Mouse (Mus musculus) stomach, embryonic 16.5 days (tissue): ENCODE data around the gene Ypel3. TPM values are rescaled to one million over a fixed set of nuclear protein-coding genes. Genes with fewer than 3 reads are reported as not detected.
A peak's percentile ranks its signal among the peaks of the same experiment; 100 is the strongest.

Experiments
- ATAC-seq: fragments of 200-750 bp; cut with Nextera tagmentation; 2 replicates; pipeline ENCODE4 v1.8.0; 2017; ENCODE audit warnings: moderate number of reproducible peaks, moderate TSS enrichment; ENCODE audit not compliant: insufficient read depth, low FRiP score
- H3K27ac ChIP-seq: fragments of 300-500 bp; sonication (generic); 2 replicates; pipeline ENCODE4 v1.5.1; 2014; ENCODE audit warnings: low read length
- H3K27me3 ChIP-seq: fragments of 300-500 bp; sonication (generic); 2 replicates; pipeline ENCODE4 v1.6.1; 2014; ENCODE audit warnings: low read length, control low read depth, mixed read lengths; ENCODE audit not compliant: control insufficient read depth, insufficient read depth
- H3K36me3 ChIP-seq: fragments of 300-500 bp; sonication (generic); 2 replicates; pipeline ENCODE4 v1.6.1; 2014; ENCODE audit warnings: low read length; ENCODE audit not compliant: control insufficient read depth, insufficient read depth
- H3K4me1 ChIP-seq: fragments of 300-500 bp; sonication (generic); 2 replicates; pipeline ENCODE4 v1.6.1; 2014; ENCODE audit warnings: low read length, control low read depth, mixed read lengths; ENCODE audit not compliant: control insufficient read depth, insufficient read depth
- H3K4me2 ChIP-seq: fragments of 300-500 bp; sonication (generic); 2 replicates; pipeline ENCODE4 v1.6.1; 2014; ENCODE audit warnings: low read depth, low read length, mixed read lengths
- H3K4me3 ChIP-seq: fragments of 300-500 bp; sonication (generic); replicated peaks from 2 replicates; pipeline ENCODE4 v1.5.1; 2014; ENCODE audit warnings: mild to moderate bottlenecking, low read length
- H3K9ac ChIP-seq: fragments of 300-500 bp; sonication (generic); 2 replicates; pipeline ENCODE4 v1.6.1; 2014; ENCODE audit warnings: low read length
- H3K9me3 ChIP-seq: fragments of 300-500 bp; sonication (generic); replicated peaks from 2 replicates; pipeline ENCODE4 v1.6.1; 2016; ENCODE audit warnings: low read length, control low read depth; ENCODE audit not compliant: control insufficient read depth
- WGBS: fragments of 180-500 bp; shearing (Covaris S2); extraction: QIAGEN DNeasy Blood & Tissue Kit; methylation state at CpG from one replicate; pipeline ENCODE4 v1.1.7; 2014; 5-methylcytosine and 5-hydroxymethylcytosine counted together
- polyA plus RNA-seq: library from polyadenylated mRNA; unstranded; fragments of >200 nt; fragmentation: Nextera tagmentation; extraction: Ambion mirVana; gene quantifications from 2 replicates; pipeline ENCODE4 v1.2.1, GENCODE M21; 2015

Gene Ypel3
- polyA plus RNA-seq, 1 experiment from 2014 or later: 65.9 TPM

GRCm38 (mm10) chr7:126782693-126783092, 5.9 kb downstream of the Ypel3 start:
- no peak overlapping the region for H3K27ac ChIP-seq
- no peak overlapping the region for H3K9ac ChIP-seq
- no peak for ATAC-seq
- WGBS: 76% methylated on average over 13 of the region's 13 CpGs
- peaks cover 21% of the 10 kb centered on the region for H3K36me3 ChIP-seq
- H3K4me2 ChIP-seq: no peak overlapping the region
- no peaks in the 10 kb centered on the region for H3K27me3 ChIP-seq
- peaks cover 19% of the 10 kb centered on the region for H3K4me1 ChIP-seq
- H3K4me3 ChIP-seq: no peak overlapping the region
- no peaks in the 10 kb centered on the region for H3K9me3 ChIP-seq

- Histone ChIP-seq H3K4me2 (no peak overlapping the region), H3K4me3 (no peak overlapping the region), H3K9ac (no peak overlapping the region), H3K27ac (no peak overlapping the region), H3K4me1 (peaks cover 19% of the 10 kb centered on the region), H3K27me3 (no peaks in the 10 kb centered on the region), H3K9me3 (no peaks in the 10 kb centered on the region), H3K36me3 (peaks cover 33% of the 10 kb centered on the region)
- no peak for ATAC-seq
- WGBS: 74% methylated on average over 7 of the region's 7 CpGs
Observed at GRCm38 (mm10) chr7:126784469-126784868, 7.7 kb downstream of the Ypel3 start.

GRCm38 (mm10) chr7:126785056-126785455, 8.3 kb downstream of the Ypel3 start:
- WGBS: 72% methylated on average over 4 of the region's 4 CpGs

GRCm38 (mm10) chr7:126786142-126786541, 9.4 kb downstream of the Ypel3 start:
- Histone ChIP-seq H3K9me3 (no peaks in the 10 kb centered on the region), H3K27me3 (no peaks in the 10 kb centered on the region), H3K27ac (no peak overlapping the region), H3K36me3 (peaks cover 33% of the 10 kb centered on the region), H3K4me3 (no peak overlapping the region), H3K4me2 (no peak overlapping the region), H3K4me1 (peaks cover 19% of the 10 kb centered on the region), H3K9ac (no peak overlapping the region)
- ATAC-seq: no peak
- WGBS: 87% methylated on average over 14 of the region's 14 CpGs

More at GRCm38 (mm10) chr7:126785056-126785455, 8.3 kb downstream of the Ypel3 start:
- Histone ChIP-seq H3K9ac (no peak overlapping the region), H3K4me1 (peaks cover 16% of the 10 kb centered on the region), H3K27ac (no peak overlapping the region), H3K9me3 (no peaks in the 10 kb centered on the region), H3K4me3 (no peak overlapping the region), H3K4me2 (no peak overlapping the region), H3K36me3 (peaks cover 33% of the 10 kb centered on the region), H3K27me3 (no peaks in the 10 kb centered on the region)
- no peak for ATAC-seq

GRCm38 (mm10) chr7:126789141-126789540, 12.4 kb downstream of the Ypel3 start:
- Histone ChIP-seq H3K4me1 (peaks cover 24% of the 10 kb centered on the region), H3K27me3 (no peaks in the 10 kb centered on the region), H3K9ac (no peak overlapping the region), H3K4me2 (no peak overlapping the region), H3K4me3 (no peak overlapping the region), H3K36me3 (peaks cover 33% of the 10 kb centered on the region), H3K9me3 (no peaks in the 10 kb centered on the region), H3K27ac (no peak overlapping the region)
- WGBS: 82% methylated on average over 4 of the region's 4 CpGs
- ATAC-seq: no peak

- Histone ChIP-seq H3K4me2 (peak within 1 kb of the TSS; percentile 82), H3K9me3 (no peaks in the 10 kb centered on the region), H3K36me3 (peaks cover 32% of the 10 kb centered on the region), H3K4me1 (peaks cover 28% of the 10 kb centered on the region), H3K9ac (peak within 1 kb of the TSS; percentile 90), H3K27ac (peak within 1 kb of the TSS; percentile 98), H3K27me3 (no peaks in the 10 kb centered on the region), H3K4me3 (peak within 1 kb of the TSS; percentile 99)
- under 1% methylated on average over 73 of the region's 83 CpGs for WGBS
- peak; percentile 94 for ATAC-seq
Observed at GRCm38 (mm10) chr7:126791851-126792720, 15.3 kb downstream of the Ypel3 start, which contains the start of gene Ppp4c. Gene Ppp4c (minus strand): TSS chr7:126792496.

- 21% methylated on average over 11 of the region's 11 CpGs for WGBS
- Histone ChIP-seq H3K36me3 (peaks cover 29% of the 10 kb centered on the region), H3K9ac (peak overlapping the region; percentile 90), H3K4me1 (peaks cover 36% of the 10 kb centered on the region), H3K27me3 (no peaks in the 10 kb centered on the region), H3K4me2 (peak overlapping the region; percentile 80), H3K9me3 (no peaks in the 10 kb centered on the region), H3K4me3 (peak overlapping the region; percentile 99), H3K27ac (peak overlapping the region; percentile 98)
- ATAC-seq: no peak; the same call in 1 of the 2 replicates
Observed at GRCm38 (mm10) chr7:126792721-126793443, 16.1 kb downstream of the Ypel3 start.

GRCm38 (mm10) chr7:126793456-126794270, 16.9 kb downstream of the Ypel3 start:
- peaks cover 24% of the 10 kb centered on the region for H3K36me3 ChIP-seq
- no peak overlapping the region for H3K4me3 ChIP-seq
- no peak overlapping the region for H3K9ac ChIP-seq
- H3K27ac ChIP-seq: no peak overlapping the region
- H3K27me3 ChIP-seq: no peaks in the 10 kb centered on the region
- peaks cover 36% of the 10 kb centered on the region for H3K4me1 ChIP-seq
- WGBS: 70% methylated on average over 4 of the region's 4 CpGs
- no peak overlapping the region for H3K4me2 ChIP-seq
- H3K9me3 ChIP-seq: no peaks in the 10 kb centered on the region
- ATAC-seq: no peak
